Mouse (Mus musculus) MEL (cell line): ENCODE results near the gene H2al1m. TPM values are rescaled to one million over a fixed set of nuclear protein-coding genes. Genes with fewer than 3 reads are reported as not detected.

Experiments used
- DNase-seq: peaks from one replicate; pipeline ENCODE4 v3.0.0; 2011; ENCODE audit warnings: low read depth, low spot score
- H3K27ac ChIP-seq: 2 replicates; pipeline ENCODE4 v1.5.1; 2012; ENCODE audit warnings: low read depth, mild to moderate bottlenecking, control low read depth, low read length, moderate library complexity; ENCODE audit not compliant: control insufficient read depth
- H3K27me3 ChIP-seq, 2 experiments: fragments of 150-350 bp in 1 of 2; sonication (generic) in 1 of 2; 2 replicates each; pipeline ENCODE4 v1.6.1; 2012; ENCODE audit warnings: low read length in 2 of 2, mild to moderate bottlenecking in 2 of 2, improper control_type of control experiment in 1 of 2, moderate library complexity in 1 of 2; ENCODE audit not compliant: insufficient read depth in 2 of 2, control insufficient read depth in 1 of 2
- H3K36me3 ChIP-seq, 2 experiments: 2 replicates each; pipeline ENCODE4 v1.6.1; 2012 to 2014; ENCODE audit warnings: low read length in 2 of 2, improper control_type of control experiment in 1 of 2, inconsistent platforms in 1 of 2, mild to moderate bottlenecking in 1 of 2; ENCODE audit not compliant: insufficient read depth in 2 of 2, control insufficient read depth in 1 of 2
- H3K4me1 ChIP-seq, 2 experiments: fragments of 150-350 bp in 1 of 2; sonication (generic) in 1 of 2; 2 replicates each; pipeline ENCODE4 v1.6.1; 2012; ENCODE audit warnings: low read length in 2 of 2, improper control_type of control experiment in 1 of 2, mild to moderate bottlenecking in 1 of 2; ENCODE audit not compliant: insufficient read depth in 2 of 2, control insufficient read depth in 1 of 2
- H3K4me3 ChIP-seq, 2 experiments: fragments of 150-350 bp in 1 of 2; sonication (generic) in 1 of 2; 2 replicates each; pipeline ENCODE4 v1.5.1; 2012; ENCODE audit warnings: low read depth in 2 of 2, low read length in 2 of 2, mild to moderate bottlenecking in 2 of 2, moderate library complexity in 2 of 2, control low read depth in 1 of 2, improper control_type of control experiment in 1 of 2; ENCODE audit not compliant: control insufficient read depth in 1 of 2, insufficient read depth in 1 of 2
- H3K79me2 ChIP-seq: 2 replicates; pipeline ENCODE4 v1.6.1; 2012; ENCODE audit warnings: mild to moderate bottlenecking, low read length, moderate library complexity; ENCODE audit not compliant: control insufficient read depth, poor library complexity, insufficient read depth
- H3K9ac ChIP-seq: 2 replicates; pipeline ENCODE4 v1.6.1; 2012; ENCODE audit warnings: low read depth, mild to moderate bottlenecking, control low read depth, low read length, moderate library complexity; ENCODE audit not compliant: control insufficient read depth, poor library complexity, severe bottlenecking
- H3K9me3 ChIP-seq: fragments of 150-350 bp; sonication (generic); replicated peaks from 2 replicates; pipeline ENCODE4 v1.6.1; 2012; ENCODE audit warnings: mild to moderate bottlenecking, low read length, improper control_type of control experiment, moderate library complexity; ENCODE audit not compliant: insufficient read depth
- BHLHE40 ChIP-seq: IDR thresholded peaks from 2 replicates; pipeline ENCODE4 v1.6.1; 2012; ENCODE audit warnings: low read depth, mild to moderate bottlenecking, inconsistent platforms, low read length, improper control_type of control experiment, borderline replicate concordance
- CHD1 ChIP-seq: IDR thresholded peaks from 2 replicates; pipeline ENCODE4 v1.6.1; 2012; ENCODE audit warnings: low read depth, mild to moderate bottlenecking, inconsistent platforms, low read length, improper control_type of control experiment
- CHD2 ChIP-seq: IDR thresholded peaks from 2 replicates; pipeline ENCODE4 v1.6.1; 2011; ENCODE audit warnings: low read length, improper control_type of control experiment
- CTCF ChIP-seq, 3 experiments: IDR thresholded peaks in 2 of 3; conservative IDR thresholded peaks in 1 of 3; 2 replicates each; pipeline ENCODE4 v1.5.1; 2011 to 2012; ENCODE audit warnings: low read length in 3 of 3, low read depth in 2 of 3, mild to moderate bottlenecking in 2 of 3, improper control_type of control experiment in 1 of 3, inconsistent platforms in 1 of 3, mixed read lengths in 1 of 3, moderate library complexity in 1 of 3; ENCODE audit not compliant: control insufficient read depth in 1 of 3, insufficient read depth in 1 of 3, poor library complexity in 1 of 3, severe bottlenecking in 1 of 3
- E2F4 ChIP-seq: IDR thresholded peaks from 2 replicates; pipeline ENCODE4 v1.6.1; 2011; ENCODE audit warnings: low read depth, low read length, improper control_type of control experiment, borderline replicate concordance
- EP300 ChIP-seq, 2 experiments: IDR thresholded peaks; 2 replicates each; pipeline ENCODE4 v1.6.1; 2011; ENCODE audit warnings: improper control_type of control experiment in 2 of 2, low read length in 2 of 2, low read depth in 1 of 2, mild to moderate bottlenecking in 1 of 2
- ETS1 ChIP-seq: IDR thresholded peaks from 2 replicates; pipeline ENCODE4 v1.6.1; 2012; ENCODE audit warnings: low read depth, mild to moderate bottlenecking, inconsistent platforms, low read length, improper control_type of control experiment, moderate library complexity
- GATA1 ChIP-seq: IDR thresholded peaks from 2 replicates; pipeline ENCODE4 v1.6.1; 2011; ENCODE audit warnings: low read depth, low read length, improper control_type of control experiment
- HCFC1 ChIP-seq: IDR thresholded peaks from 2 replicates; pipeline ENCODE4 v1.6.1; 2012; ENCODE audit warnings: low read depth, mild to moderate bottlenecking, inconsistent platforms, low read length, improper control_type of control experiment, moderate library complexity
- JUND ChIP-seq: IDR thresholded peaks from 2 replicates; pipeline ENCODE4 v1.6.1; 2011; ENCODE audit warnings: low read depth, mild to moderate bottlenecking, improper control_type of control experiment, low read length
- MAX ChIP-seq: IDR thresholded peaks from 2 replicates; pipeline ENCODE4 v1.6.1; 2011; ENCODE audit warnings: low read length, improper control_type of control experiment
- MAZ ChIP-seq: IDR thresholded peaks from 2 replicates; pipeline ENCODE4 v1.6.1; 2012; ENCODE audit warnings: low read depth, mild to moderate bottlenecking, inconsistent platforms, low read length, improper control_type of control experiment
- MEF2A ChIP-seq: IDR thresholded peaks from 2 replicates; pipeline ENCODE4 v1.6.1; 2014; ENCODE audit warnings: low read depth, mild to moderate bottlenecking, inconsistent platforms, low read length, improper control_type of control experiment; ENCODE audit not compliant: poor library complexity, insufficient replicate concordance, severe bottlenecking; ENCODE audit errors: extremely low read depth
- MXI1 ChIP-seq: IDR thresholded peaks from 2 replicates; pipeline ENCODE4 v1.6.1; 2011; ENCODE audit warnings: mild to moderate bottlenecking, low read depth, low read length, improper control_type of control experiment
- MYC ChIP-seq: IDR thresholded peaks from 2 replicates; pipeline ENCODE4 v1.6.1; 2011; ENCODE audit warnings: low read depth, mild to moderate bottlenecking, low read length, improper control_type of control experiment, moderate library complexity
- NELFE ChIP-seq: IDR thresholded peaks from 2 replicates; pipeline ENCODE4 v1.6.1; 2011; ENCODE audit warnings: low read depth, low read length, improper control_type of control experiment
- RAD21 ChIP-seq: IDR thresholded peaks from 2 replicates; pipeline ENCODE4 v1.6.1; 2011; ENCODE audit warnings: mild to moderate bottlenecking, low read depth, low read length, improper control_type of control experiment
- RCOR1 ChIP-seq: IDR thresholded peaks from 2 replicates; pipeline ENCODE4 v1.6.1; 2012; ENCODE audit warnings: low read depth, mild to moderate bottlenecking, inconsistent platforms, low read length, improper control_type of control experiment
- SMC3 ChIP-seq: IDR thresholded peaks from 2 replicates; pipeline ENCODE4 v1.6.1; 2011; ENCODE audit warnings: low read depth, low read length, improper control_type of control experiment
- TAL1 ChIP-seq: IDR thresholded peaks from 2 replicates; pipeline ENCODE4 v1.6.1; 2012; ENCODE audit warnings: mild to moderate bottlenecking, inconsistent platforms, low read length, moderate library complexity, mixed read lengths
- TCF12 ChIP-seq: IDR thresholded peaks from 2 replicates; pipeline ENCODE4 v1.6.1; 2014; ENCODE audit warnings: low read depth, mild to moderate bottlenecking, inconsistent platforms, low read length, improper control_type of control experiment, moderate library complexity
- USF1 ChIP-seq: IDR thresholded peaks from 2 replicates; pipeline ENCODE4 v1.6.1; 2014; ENCODE audit warnings: low read depth, mild to moderate bottlenecking, inconsistent platforms, low read length, improper control_type of control experiment, moderate library complexity
- ZC3H11A ChIP-seq: IDR thresholded peaks from 2 replicates; pipeline ENCODE4 v1.6.1; 2012; ENCODE audit warnings: low read depth, mild to moderate bottlenecking, inconsistent platforms, low read length, improper control_type of control experiment
- ZKSCAN1 ChIP-seq: IDR thresholded peaks from 2 replicates; pipeline ENCODE4 v1.6.1; 2012; ENCODE audit warnings: low read depth, mild to moderate bottlenecking, inconsistent platforms, low read length, improper control_type of control experiment, moderate library complexity
- ZMIZ1 ChIP-seq: IDR thresholded peaks from 2 replicates; pipeline ENCODE4 v1.6.1; 2012; ENCODE audit warnings: low read depth, mild to moderate bottlenecking, inconsistent platforms, low read length, improper control_type of control experiment, moderate library complexity
- ZNF384 ChIP-seq: IDR thresholded peaks from 2 replicates; pipeline ENCODE4 v1.6.1; 2012; ENCODE audit warnings: low read depth, mild to moderate bottlenecking, inconsistent platforms, low read length, improper control_type of control experiment
- polyA plus RNA-seq, 2 experiments: library from polyadenylated mRNA; stranded (reverse) in 1 of 2; unstranded in 1 of 2; fragments of >175 nt in 1 of 2; fragments of >200 nt in 1 of 2; gene quantifications; 2 replicates each; pipeline versions ENCODE4 v1.2.1 to v1.2.4; 2012; ENCODE audit warnings: low replicate concordance in 2 of 2, low read depth in 1 of 2; ENCODE audit not compliant: insufficient read length in 2 of 2, insufficient read depth in 1 of 2, missing spikeins in 1 of 2
- total RNA-seq: library from RNA; depleted of rRNA; stranded (reverse); fragments of 300-350 nt; gene quantifications from 2 replicates; pipeline ENCODE4 v1.2.3, GENCODE M21; 2012

Gene H2al1m
- total and polyA plus RNA-seq, 3 experiments = 0.85 to 3.5 TPM; not detected in 1

DNA sequence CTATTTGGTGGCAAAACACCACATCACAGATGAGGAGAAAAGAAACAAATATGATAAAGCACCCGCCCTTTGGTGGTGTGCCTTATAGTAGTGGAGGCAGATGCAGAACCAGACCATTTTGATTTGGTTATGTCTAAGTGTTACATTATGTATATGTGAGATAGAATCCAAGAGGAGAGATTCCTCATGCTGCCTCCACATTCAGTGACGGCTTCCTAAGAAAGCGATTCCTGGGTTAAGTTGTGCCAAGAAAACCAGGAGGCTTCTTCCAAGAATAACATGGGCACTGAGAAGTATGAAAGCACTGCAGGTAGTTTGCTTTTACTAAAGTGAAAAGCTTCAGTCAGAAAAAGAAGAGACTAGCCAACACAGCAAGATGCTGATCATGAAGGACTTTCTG, 28.7 kb upstream of the H2al1m start:
- no peak overlapping the region for H3K27ac ChIP-seq
- peaks cover 12 to 21% of the 10 kb centered on the region in 2 experiments for H3K4me1 ChIP-seq
- TF ChIP-seq MEF2A = no peak
- no peak for TF ChIP-seq CHD2
- no peak for TF ChIP-seq MXI1
- no peak for TF ChIP-seq E2F4
- no peak for TF ChIP-seq MYC
- TF ChIP-seq ZMIZ1 = no peak
- no peak for TF ChIP-seq ZC3H11A
- no peak for TF ChIP-seq RCOR1
- no peak for TF ChIP-seq CHD1
- no peak for TF ChIP-seq TCF12
- TF ChIP-seq NELFE = no peak
- H3K9me3 ChIP-seq = no peaks in the 10 kb centered on the region
- peaks cover 0 to 32% of the 10 kb centered on the region in 2 experiments; a peak in 2 of 4 replicates for H3K36me3 ChIP-seq
- no peak overlapping the region for H3K9ac ChIP-seq
- DNase-seq = no peak
- H3K27me3 ChIP-seq = no peaks in the 10 kb centered on the region
- H3K4me3 ChIP-seq = no peak overlapping the region
- no peaks in the 10 kb centered on the region for H3K79me2 ChIP-seq

DNA sequence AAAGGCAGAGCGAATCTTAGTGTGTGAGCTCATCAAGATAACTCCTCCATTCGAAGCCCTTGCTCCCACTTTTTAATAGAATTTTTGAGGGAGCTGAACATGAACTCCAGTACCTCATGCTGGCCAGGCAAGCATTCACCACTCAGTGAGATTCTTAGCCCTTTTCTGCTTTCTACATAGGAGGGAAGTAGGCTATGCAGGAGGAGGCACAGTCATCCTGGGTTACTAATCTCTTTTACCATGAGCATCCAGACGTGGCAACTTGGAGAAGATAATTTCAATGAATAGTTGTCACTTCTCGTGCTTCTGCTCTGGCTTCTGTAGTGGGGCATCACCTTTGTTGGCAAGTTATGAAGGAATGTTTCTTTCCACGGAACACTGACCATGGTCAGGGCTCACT, 26.8 kb upstream of the H2al1m start, which contains the start of gene Gm14862:
Gene Gm14862 (minus strand): TSS at position 134 of the 400 bp plus-strand sequence.
- Histone ChIP-seq H3K27ac (peak within 1 kb of the TSS; percentile 50), H3K4me3 (no peak within 1 kb of the TSS), H3K9me3 (no peaks in the 10 kb centered on the region), H3K9ac (no peak within 1 kb of the TSS), H3K4me1 (peaks cover 12 to 21% of the 10 kb centered on the region in 2 experiments), H3K36me3 (peaks cover 0 to 32% of the 10 kb centered on the region in 2 experiments; a peak in 2 of 4 replicates), H3K79me2 (no peaks in the 10 kb centered on the region), H3K27me3 (no peaks in the 10 kb centered on the region)
- peak; percentile 78 for DNase-seq
- peak; percentile 63 for TF ChIP-seq RCOR1
- TF ChIP-seq SMC3 = no peak
- TF ChIP-seq TCF12 = peak; percentile 79
- no peak for TF ChIP-seq ZKSCAN1
- TF ChIP-seq HCFC1 = no peak
- TF ChIP-seq MXI1 = no peak
- no peak for TF ChIP-seq CHD1
- TF ChIP-seq ETS1 = peak; percentile 44; the same call in 1 of the 2 replicates
- peak; percentile 80 for TF ChIP-seq TAL1
- TF ChIP-seq BHLHE40 = no peak
- TF ChIP-seq USF1 = no peak
- TF ChIP-seq JUND = no peak
- no peak for TF ChIP-seq CHD2
- peak; percentile 79 for TF ChIP-seq GATA1
- TF ChIP-seq ZNF384 = no peak
- no peak for TF ChIP-seq MAZ
- peak; percentile 80 to 83 for TF ChIP-seq EP300 (IDR thresholded peaks at IDR 0.05; ENCODE audit: low read depth in 1 of 2, low read length in 2 of 2)
- TF ChIP-seq RAD21 = no peak
- no peak for TF ChIP-seq CTCF (IDR thresholded peaks at IDR 0.05 in 2 of 3, conservative IDR thresholded peaks at IDR 0.05 in 1 of 3; ENCODE audit: control insufficient read depth in 1 of 3, insufficient read depth in 1 of 3, low read depth in 2 of 3, low read length in 3 of 3, poor library complexity in 1 of 3, severe bottlenecking in 1 of 3)
- no peak for TF ChIP-seq MAX
